Mouse (Mus musculus): ENCODE data around the gene Drp2.

Drp2 gene

DNA sequence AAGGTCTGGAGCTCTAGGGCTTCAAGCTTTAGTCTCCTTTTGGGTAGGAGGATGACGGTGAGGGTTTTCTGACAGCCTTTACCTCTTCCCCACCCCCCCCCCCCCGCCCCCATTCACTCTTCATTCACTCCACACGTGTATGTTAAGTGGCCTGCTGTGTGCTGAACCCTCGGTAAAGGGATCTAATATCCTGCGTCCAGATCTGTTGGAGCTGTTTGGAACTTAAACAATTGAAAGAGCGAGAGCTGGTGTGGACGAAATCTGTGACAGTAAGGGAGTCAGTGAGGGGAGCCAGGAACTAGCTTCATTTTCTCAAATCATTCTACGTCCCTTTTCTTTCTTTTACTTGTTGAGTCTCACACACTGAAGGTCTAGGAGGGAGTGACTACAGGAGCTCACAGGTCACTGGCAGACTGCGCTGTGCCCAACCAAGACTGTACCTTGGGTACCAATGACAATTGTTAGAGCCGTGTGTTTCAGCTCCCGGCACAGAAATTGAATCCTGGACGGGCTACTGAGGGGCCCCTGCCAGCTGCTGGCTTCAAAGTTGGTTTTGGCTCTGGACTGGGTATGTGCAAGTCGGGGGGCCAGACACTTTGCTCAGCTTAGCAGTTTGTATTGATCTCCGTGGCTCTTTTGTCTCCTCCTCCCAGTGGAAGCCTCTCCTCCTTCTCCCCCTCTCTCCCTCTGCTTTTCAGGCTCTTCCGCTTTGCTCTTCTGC is at the start of gene Drp2:
Drp2 (plus strand) TSS at position 689 of the 721 bp plus-strand sequence.
- DNase-seq (ENCODE audit: low spot score) = no peak

GRCm38 (mm10) chrX:134359336-134359735 is 45.0 kb upstream of the Drp2 start:
- no peak for DNase-seq (ENCODE audit: low spot score)

DNA sequence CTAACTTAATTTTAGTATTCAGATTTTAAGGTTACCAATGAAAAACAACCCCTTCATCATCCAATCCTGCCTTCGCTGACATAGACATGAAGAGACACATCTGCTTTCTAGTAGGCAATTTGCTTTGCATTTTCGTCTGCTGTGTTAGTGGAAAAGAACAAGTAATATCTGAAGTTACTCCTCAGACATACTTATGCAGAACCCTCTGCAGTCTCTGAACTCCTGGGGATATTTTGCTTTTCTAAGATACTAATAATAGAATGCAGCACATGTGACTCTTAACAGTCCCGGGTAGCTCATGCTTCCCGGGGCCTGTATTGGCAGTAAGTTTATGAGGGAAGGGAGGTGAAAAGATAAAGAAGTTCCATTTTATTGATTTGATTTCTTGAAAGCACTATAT is 42.2 kb upstream of the Drp2 start:
- no peak for DNase-seq (ENCODE audit: low spot score)

DNA sequence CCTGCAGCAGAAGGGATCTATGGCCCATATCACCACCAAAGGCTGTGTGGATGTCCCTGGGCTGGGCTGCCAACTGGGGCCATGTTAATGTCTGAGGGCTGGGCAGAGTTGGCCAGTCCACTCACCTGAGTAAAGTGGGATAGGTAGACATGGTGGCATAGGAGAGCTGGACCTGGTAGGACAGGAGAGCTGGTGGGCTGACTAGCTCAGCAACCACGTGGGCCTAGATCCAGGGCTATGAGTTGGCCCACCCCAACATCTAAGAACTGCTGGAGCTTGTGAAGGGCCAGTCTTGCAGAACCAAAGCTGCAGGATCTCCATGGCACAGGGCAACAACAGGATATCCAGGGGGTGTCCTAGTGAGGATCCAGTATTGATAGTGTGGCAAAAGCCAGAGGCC is 38.9 kb upstream of the Drp2 start:
- DNase-seq (ENCODE audit: low spot score) = no peak

GRCm38 (mm10) chrX:134366547-134366946 is 37.8 kb upstream of the Drp2 start:
- DNase-seq (ENCODE audit: low spot score) = no peak

- DNase-seq (ENCODE audit: low spot score) = no peak
Observed at GRCm38 (mm10) chrX:134371279-134371678, 33.1 kb upstream of the Drp2 start.

DNA sequence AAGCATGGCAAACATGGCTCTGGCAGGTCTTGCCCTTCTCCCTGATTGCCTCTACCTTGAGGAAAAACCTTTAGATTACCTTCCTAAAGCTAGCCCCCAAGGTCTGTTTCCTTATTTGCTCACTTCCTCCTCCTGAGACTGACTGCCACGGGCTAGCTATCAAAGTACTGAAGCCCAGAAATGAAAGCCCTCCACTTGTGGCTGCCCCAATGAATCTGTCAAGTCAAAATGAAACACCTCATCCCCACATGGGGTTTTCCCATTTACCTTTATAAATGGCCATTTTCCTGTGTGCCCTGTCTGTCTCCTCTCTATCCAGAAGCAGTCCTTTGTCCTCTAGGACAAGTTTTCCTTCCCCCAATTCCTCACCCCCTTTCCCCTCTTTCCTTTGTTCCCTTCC is 30.2 kb upstream of the Drp2 start:
- no peak for DNase-seq (ENCODE audit: low spot score)

DNA sequence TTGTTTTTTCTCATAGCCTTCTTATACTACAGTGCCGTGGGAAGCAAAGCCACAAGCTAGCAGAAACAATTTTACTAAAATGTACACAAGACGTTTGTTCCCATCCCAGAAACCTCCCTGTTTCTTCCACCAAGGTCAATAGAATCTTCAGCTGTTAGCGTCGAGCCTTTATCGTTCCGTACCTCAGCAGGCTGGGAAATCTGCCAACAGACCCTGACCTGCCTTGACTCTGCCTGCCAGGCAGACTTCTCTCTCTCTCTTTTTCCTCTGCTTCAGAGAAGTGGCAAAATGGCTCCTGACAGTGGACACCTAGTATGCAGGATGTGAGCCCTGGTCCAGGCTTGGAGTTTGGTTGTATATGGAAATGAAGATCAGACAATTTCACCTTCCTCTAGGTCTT is 19.5 kb upstream of the Drp2 start:
- no peak for DNase-seq (ENCODE audit: low spot score)

GRCm38 (mm10) chrX:134398972-134399371 is 5.4 kb upstream of the Drp2 start:
- no peak for DNase-seq (ENCODE audit: low spot score)

DNA sequence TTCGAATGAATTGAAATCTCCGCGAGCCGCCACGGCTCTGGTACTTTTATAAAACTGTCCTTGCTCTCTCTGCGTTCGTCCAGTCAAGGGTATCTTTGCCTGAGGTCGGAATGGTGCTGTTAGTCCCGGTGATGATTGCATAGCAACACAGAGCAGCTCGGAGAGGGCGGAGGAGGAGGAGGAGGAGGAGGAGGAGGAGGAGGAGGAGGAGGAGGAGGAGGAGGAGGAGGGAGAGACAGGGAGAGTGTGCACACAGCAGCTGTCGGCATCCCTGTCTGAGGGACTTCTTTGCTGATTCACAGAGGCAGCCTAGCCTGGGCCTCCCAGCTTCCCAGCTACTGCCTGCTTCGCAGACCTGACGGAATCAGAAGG is 219 bp downstream of the Drp2 start:
- no peak for DNase-seq (ENCODE audit: low spot score)

DNA sequence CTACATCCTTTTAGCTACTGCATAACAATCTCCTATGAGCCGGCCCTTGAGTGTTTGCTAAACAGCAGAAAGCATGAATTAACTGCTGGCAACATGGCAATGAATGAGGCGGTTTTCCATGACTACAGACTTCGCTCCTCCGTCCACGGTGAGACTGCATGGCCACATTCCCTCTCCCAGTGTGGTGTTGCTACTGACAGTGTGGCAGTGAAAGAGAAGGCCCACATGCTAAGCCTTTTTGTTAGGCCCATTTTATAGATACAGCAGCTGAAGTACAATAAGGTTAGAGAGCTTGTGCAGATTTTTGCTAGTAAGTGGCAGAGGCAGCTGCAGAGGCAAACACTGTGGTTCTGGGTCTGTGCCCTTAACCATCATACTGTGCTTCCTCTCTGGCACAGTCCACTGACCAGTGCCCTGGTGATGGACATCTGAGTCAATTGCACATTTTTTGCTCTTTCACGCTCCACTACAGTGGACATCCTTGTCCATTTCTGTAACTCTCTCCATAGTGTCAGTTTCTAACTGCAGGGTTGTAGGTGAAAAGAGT is 5.1 kb downstream of the Drp2 start:
- DNase-seq (ENCODE audit: low spot score) = no peak

GRCm38 (mm10) chrX:134412096-134412495 is 7.7 kb downstream of the Drp2 start:
- DNase-seq (ENCODE audit: low spot score) = no peak

DNA sequence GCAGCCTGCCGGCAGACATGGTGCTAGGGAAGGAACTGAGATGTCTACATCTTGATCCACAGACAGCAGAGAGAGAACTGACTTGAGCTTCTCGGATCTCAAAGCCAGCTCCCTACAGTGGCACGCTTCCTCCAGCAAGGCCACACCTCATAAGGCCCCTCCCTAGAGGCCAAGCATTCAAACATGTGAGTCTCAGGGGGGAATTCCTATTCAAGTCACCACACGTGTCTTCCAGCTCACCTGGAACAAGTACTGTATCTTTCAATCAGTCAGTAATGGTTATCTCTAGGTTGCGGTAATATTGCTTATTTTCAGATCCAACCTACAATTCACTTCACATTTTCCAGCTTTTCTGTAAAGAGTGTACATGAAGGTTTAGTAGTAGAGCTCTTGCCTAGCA is 15.7 kb downstream of the Drp2 start:
- DNase-seq (ENCODE audit: low spot score) = no peak

- DNase-seq (ENCODE audit: low spot score) = no peak
Observed at GRCm38 (mm10) chrX:134424263-134424662, 19.9 kb downstream of the Drp2 start.

- DNase-seq (ENCODE audit: low spot score) = no peak
Observed at GRCm38 (mm10) chrX:134425798-134426197, 21.4 kb downstream of the Drp2 start.

DNA sequence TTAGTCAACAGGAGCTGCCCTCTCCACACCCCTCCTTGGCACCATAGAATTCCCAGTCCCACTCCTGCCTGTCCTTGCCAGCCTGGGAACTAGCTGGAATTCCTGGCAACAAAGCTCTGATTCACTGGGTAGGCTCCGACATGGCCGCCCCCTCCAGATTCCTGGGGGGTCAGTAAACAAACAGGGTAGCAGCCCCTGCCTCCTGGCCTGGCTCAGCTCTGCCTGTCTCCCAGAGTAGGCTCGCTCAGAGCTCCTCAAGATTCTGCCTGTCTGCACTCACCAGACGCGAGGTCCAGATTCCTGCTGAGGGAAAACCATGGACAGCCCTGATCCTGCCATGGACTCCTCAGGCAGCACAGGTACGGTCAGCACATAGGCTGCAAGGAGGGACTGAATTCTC is 22.5 kb downstream of the Drp2 start:
- no peak for DNase-seq (ENCODE audit: low spot score)

DNA sequence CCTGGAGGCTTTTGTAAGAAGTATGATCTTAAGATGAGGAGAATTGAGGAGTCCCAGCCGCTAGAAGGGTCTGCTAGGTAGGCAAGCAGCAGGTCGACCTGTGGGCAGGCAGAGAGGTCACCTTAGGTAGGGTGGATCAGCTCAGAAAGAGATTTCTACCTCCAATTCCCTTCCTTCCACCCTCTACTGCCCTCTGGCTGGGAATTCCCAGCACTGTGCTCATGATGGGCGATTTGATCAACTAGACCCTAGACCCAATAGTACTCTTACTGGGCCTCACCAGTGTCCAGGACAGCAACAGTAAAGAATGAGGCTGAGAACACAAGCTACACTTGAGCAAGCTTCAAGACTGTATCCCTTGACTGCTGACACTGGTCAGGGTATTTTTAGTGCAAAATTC is 23.0 kb downstream of the Drp2 start:
- no peak for DNase-seq (ENCODE audit: low spot score)

- DNase-seq (ENCODE audit: low spot score) = no peak
Observed at GRCm38 (mm10) chrX:134474988-134475710, 70.8 kb downstream of the Drp2 start.

DNA sequence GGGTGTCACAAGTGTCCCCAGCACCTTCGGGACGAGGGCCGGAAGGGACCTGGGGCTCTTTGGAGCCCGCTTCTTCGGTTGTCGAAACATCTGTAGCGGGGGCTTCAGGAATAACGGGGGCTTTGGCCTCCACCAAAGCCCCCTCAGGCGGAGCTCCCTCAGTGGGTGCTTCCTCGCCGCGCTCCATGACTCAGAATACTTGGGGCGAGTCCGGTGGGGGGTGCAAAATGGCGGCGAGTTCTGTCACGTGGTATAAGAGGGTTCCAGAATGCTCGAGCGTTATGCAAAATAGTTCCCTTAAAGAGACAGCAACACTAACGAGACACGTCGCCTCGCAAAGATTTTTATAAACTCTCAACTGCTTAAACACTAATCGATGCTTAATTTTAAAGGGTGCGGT is 71.9 kb downstream of the Drp2 start, which contains the start of gene Taf7l:
Taf7l (minus strand) TSS at position 201 of the 400 bp plus-strand sequence.
- no peak for DNase-seq (ENCODE audit: low spot score)

DNA sequence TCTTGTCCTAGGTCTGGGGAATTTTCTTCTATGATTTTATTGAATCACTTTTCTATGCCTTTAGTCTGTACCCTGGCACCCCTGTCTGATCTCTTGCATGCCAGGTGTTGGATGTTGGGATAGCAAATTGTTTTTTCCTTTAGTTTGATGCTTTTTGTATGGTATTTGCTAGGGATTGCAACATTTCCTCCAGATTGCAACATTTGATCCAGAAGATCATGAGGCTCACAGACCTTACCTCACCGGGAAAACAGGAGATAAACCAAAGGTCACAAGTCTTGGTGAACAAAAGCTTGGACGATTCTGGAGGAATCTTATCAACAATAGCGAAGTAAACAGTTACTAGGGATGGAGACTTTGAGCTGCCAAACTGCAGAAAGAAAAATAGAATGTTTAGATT is 77.4 kb downstream of the Drp2 start:
- DNase-seq (ENCODE audit: low spot score) = no peak

- DNase-seq (ENCODE audit: low spot score) = no peak
Observed at GRCm38 (mm10) chrX:134500651-134501050, 96.3 kb downstream of the Drp2 start.
